Mouse (Mus musculus) Patski (cell line): ENCODE data around the gene Pp2d1. TPM values are rescaled to one million over a fixed set of nuclear protein-coding genes. Genes with fewer than 3 reads are reported as not detected.

ENCODE experiments used
- ATAC-seq: fragments of 100-300 bp; one replicate; pipeline ENCODE4 v1.8.0; 2021
- CTCF ChIA-PET: fragments of 350-600 bp; sonication (Branson Sonifier 250); formaldehyde crosslinking; loops from one replicate; lab custom pipeline; 2022; ENCODE audit warnings: inconsistent platforms; lab: Charles Lee
- POLR2A ChIA-PET: fragments of 350-600 bp; sonication (Branson Sonifier 250); formaldehyde crosslinking; loops from one replicate; lab custom pipeline; 2022; ENCODE audit warnings: antibody characterized with exemption, inconsistent platforms; lab: Charles Lee
- DNase-seq: peaks from one replicate; pipeline ENCODE4 v3.0.0-alpha.2; 2011; ENCODE audit warnings: low read depth, low spot score
- H3K27me3 ChIP-seq: fragments of 371-371 bp; one replicate; pipeline ENCODE4 v1.5.1; 2021
- CTCF ChIP-seq: fragments of 100-300 bp; IDR thresholded peaks from one replicate; pipeline ENCODE4 v1.5.1; 2021
- in situ Hi-C: fragments of 300-500 bp; cut with MboI; formaldehyde crosslinking; loops from 3 replicates; pipeline ENCODE4 v1.11.1; 2018; ENCODE audit warnings: low pct_unique_long_range_greater_than_20kb, mixed read lengths
- polyA plus RNA-seq: library from polyadenylated mRNA; unstranded; gene quantifications from one replicate; pipeline ENCODE4 v1.2.3, GENCODE M21; 2021

Gene Pp2d1
- polyA plus RNA-seq, 1 experiment from 2014 or later = 0.12 TPM

DNA sequence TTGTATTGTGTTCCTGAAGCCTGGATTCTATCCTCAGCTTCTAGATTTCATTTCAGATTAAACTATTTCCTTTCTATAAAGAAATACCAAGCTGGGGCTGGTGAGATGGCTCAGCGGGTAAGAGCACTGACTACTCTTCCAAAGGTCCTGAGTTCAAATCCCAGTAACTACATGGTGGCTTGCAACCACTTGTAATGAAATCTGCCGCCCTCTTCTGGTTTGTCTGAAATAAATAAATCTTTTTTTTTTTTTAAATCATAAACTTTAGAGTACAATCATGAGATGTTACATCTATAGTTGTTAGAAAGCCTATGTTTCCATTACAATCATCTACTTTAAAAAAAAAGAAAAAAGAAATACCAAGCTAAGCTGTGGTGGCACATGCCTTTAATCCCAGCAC is 36.3 kb downstream of the Pp2d1 start:
- H3K27me3 ChIP-seq = no peaks in the 10 kb centered on the region
- POLR2A ChIA-PET = interaction anchor here (0.6 kb wide), 1 partner anchor 10 kb away, joined by 6 read pairs; no protein-coding TSS in a partner anchor
- CTCF ChIA-PET = interaction anchor here (1.4 to 1.8 kb wide), 3 partner anchors 9 to 23 kb away, joined by 3 to 6 read pairs (median 5); no protein-coding TSS in a partner anchor
- DNase-seq (no peak), ATAC-seq (no peak)
- in situ Hi-C loops = no loop called here
- TF ChIP-seq CTCF = peak; percentile 12

- CTCF ChIA-PET = interaction anchor here (1.5 kb wide), 1 partner anchor 13 kb away, joined by 5 read pairs; no protein-coding TSS in a partner anchor
- in situ Hi-C loops = no loop called here
- H3K27me3 ChIP-seq = no peaks in the 10 kb centered on the region
- POLR2A ChIA-PET = interaction anchor here (0.9 kb wide), 1 partner anchor 16 kb away, joined by 3 read pairs; no protein-coding TSS in a partner anchor
- TF ChIP-seq CTCF = no peak
- no peak for DNase-seq
- peak; percentile 46 for ATAC-seq
Measured at GRCm38 (mm10) chr17:53489007-53489378, 50.3 kb downstream of the Pp2d1 start.

GRCm38 (mm10) chr17:53488291-53489006 is 50.8 kb downstream of the Pp2d1 start:
- ChIA-PET POLR2A (interaction anchor here (0.9 kb wide), 1 partner anchor 16 kb away, joined by 3 read pairs; no protein-coding TSS in a partner anchor), CTCF (interaction anchor here (1.4 to 1.5 kb wide), 2 partner anchors 13 to 25 kb away, joined by 3 to 5 read pairs; no protein-coding TSS in a partner anchor)
- in situ Hi-C loops = no loop called here
- DNase-seq (no peak), ATAC-seq (peak; percentile 80)
- no peak for TF ChIP-seq CTCF
- H3K27me3 ChIP-seq = no peaks in the 10 kb centered on the region

DNA sequence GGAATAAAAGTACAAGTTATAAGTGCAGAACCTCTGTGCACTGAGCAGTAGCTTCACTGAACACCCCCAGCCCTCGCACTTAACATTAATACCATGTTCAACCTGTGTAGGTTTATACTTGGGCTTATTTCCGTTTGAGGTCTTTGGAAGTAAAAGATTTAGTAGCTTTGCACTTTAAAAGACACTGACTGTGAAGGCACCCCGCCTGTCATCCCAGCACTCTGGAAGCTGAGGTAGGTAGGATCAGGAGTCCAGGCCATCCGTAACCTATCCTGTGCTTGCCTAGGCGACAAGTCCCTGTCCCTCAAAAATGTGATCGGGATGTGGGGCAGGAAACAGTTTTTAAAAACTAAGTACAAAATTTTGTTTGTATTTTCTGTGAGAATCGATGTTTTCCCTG is 58.8 kb downstream of the Pp2d1 start:
- ChIA-PET CTCF (interaction anchor here (1.0 to 1.5 kb wide), 3 partner anchors 11 to 22 kb away, joined by 3 to 6 read pairs (median 4); no protein-coding TSS in a partner anchor), POLR2A (interaction anchor here (0.8 kb wide), 1 partner anchor 11 kb away, joined by 5 read pairs; no protein-coding TSS in a partner anchor)
- no peaks in the 10 kb centered on the region for H3K27me3 ChIP-seq
- ATAC-seq (no peak), DNase-seq (no peak)
- in situ Hi-C loops = no loop called here
- TF ChIP-seq CTCF = no peak

DNA sequence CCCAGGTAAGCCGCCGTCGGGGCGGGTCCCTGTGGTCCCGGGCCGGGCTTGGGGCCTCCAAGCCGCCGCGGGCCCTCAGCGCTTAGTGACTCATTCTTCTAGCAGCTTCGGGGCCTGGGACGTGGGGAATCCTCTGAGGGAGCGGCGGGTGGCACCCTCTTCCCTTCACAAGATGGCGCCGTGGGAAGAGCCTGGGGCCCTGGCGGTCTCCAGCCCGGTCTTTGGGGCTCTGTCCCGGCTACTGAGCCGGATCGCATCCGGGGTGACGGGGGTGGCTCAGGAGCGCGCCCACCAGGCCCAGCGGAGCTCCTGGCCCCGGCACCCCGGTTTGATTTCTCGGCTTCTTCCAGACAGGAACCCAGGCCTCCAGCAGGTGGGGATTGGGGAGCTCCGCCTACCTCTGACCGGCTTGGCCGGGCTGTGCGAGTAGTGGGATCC is 59.6 kb downstream of the Pp2d1 start:
- DNase-seq (no peak), ATAC-seq (peak; percentile 77)
- TF ChIP-seq CTCF = no peak
- POLR2A ChIA-PET = interaction anchor here (0.8 kb wide), 1 partner anchor 12 kb away, joined by 5 read pairs; no protein-coding TSS in a partner anchor
- H3K27me3 ChIP-seq = no peaks in the 10 kb centered on the region
- CTCF ChIA-PET = interaction anchor here (1.0 to 1.4 kb wide), 2 partner anchors 12 to 23 kb away, joined by 3 to 6 read pairs; no protein-coding TSS in a partner anchor
- in situ Hi-C loops = no loop called here

- no peaks in the 10 kb centered on the region for H3K27me3 ChIP-seq
- DNase-seq (peak; percentile 87), ATAC-seq (peak; percentile 92)
- POLR2A ChIA-PET = no interaction called here
- no peak for TF ChIP-seq CTCF
- CTCF ChIA-PET = interaction anchor here (1.4 kb wide), 1 partner anchor 24 kb away, joined by 6 read pairs; no protein-coding TSS in a partner anchor
- in situ Hi-C loops = no loop called here
Measured at GRCm38 (mm10) chr17:53478858-53479603, 60.2 kb downstream of the Pp2d1 start, which contains the start of gene Rab5a. Gene Rab5a, plus strand, starts transcription at chr17:53479234.

DNA sequence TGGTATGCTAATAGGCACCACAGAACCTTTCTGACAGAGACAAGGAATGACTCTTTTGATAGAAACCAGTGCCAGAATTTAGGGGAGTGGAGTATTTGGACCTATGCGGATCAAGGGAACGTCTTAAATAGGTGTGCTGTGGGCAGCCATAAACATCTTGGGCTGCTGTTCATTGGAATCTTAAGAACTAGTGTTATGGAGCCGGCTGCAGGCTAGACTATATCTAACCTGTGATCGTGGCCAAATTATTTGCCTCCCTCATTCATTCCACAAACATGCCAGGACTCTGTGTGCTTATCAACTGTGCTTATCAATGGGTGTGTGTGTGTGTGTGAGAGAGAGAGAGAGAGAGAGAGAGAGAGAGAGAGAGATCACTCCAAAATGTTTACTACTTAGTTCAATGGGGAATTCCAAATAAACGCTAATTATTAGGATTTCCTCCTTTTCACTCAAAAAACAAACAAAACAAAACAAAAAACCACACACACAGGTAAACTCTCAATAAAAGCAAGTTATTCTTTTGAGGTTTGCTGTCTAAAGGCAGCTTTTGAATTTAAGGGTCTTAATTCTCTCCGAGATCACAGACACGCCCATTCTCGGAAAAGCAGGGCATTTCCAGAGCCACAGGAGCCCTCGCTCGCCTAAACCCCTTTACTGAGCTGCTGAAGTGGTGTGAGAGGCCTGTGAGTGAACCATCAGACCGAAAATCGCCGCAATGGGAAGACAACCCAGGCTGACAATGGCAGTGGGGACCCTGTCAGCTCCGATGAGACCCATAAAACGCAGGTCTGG is 61.0 kb downstream of the Pp2d1 start:
- ATAC-seq = peak; percentile 45
- no peaks in the 10 kb centered on the region for H3K27me3 ChIP-seq
- no peak for TF ChIP-seq CTCF
- CTCF ChIA-PET = interaction anchor here (2.1 kb wide), 1 partner anchor 10 kb away, joined by 5 read pairs; no protein-coding TSS in a partner anchor
- POLR2A ChIA-PET = no interaction called here
- peak; percentile 30 for DNase-seq
- in situ Hi-C loops = no loop called here

DNA sequence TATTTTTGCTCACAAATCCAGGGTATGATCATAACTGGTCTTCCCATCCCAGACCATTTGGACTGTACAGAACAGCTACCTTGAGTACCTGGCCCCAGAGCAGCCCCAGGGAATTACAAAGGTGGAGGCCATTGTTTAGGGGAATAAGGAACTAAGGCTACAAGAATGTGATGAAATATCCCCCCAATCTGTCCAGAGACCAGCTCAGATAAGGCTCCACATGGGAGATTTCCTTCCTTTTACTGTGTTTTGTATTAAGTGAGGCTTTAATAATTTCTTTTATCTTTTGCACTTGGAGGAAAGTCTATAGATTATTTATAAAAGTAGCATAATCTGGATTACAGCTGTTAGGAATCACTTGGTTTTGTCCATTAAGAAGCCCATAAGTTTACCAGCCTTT is 70.6 kb downstream of the Pp2d1 start:
- ATAC-seq (no peak), DNase-seq (no peak)
- in situ Hi-C loops = no loop called here
- POLR2A ChIA-PET = no interaction called here
- CTCF ChIA-PET = interaction anchor here (1.0 kb wide), 1 partner anchor 8 kb away, joined by 5 read pairs; no protein-coding TSS in a partner anchor
- H3K27me3 ChIP-seq = no peaks in the 10 kb centered on the region
- no peak for TF ChIP-seq CTCF

- CTCF ChIA-PET = interaction anchor here (1.2 kb wide), 1 partner anchor 1896 kb away, joined by 3 read pairs; no protein-coding TSS in a partner anchor
- no peak for DNase-seq
Measured at GRCm38 (mm10) chr17:53465569-53465968, 73.7 kb downstream of the Pp2d1 start.

More at GRCm38 (mm10) chr17:53465569-53465968, 73.7 kb downstream of the Pp2d1 start:
- ATAC-seq = no peak
- in situ Hi-C loops = no loop called here
- POLR2A ChIA-PET = no interaction called here
- H3K27me3 ChIP-seq = no peaks in the 10 kb centered on the region
- TF ChIP-seq CTCF = peak; percentile 26
